Mouse (Mus musculus): ENCODE results near the gene Zfp169. TPM values are rescaled to one million over a fixed set of nuclear protein-coding genes. Genes with fewer than 3 reads are reported as not detected.
A peak's percentile ranks its signal among the peaks of the same experiment; 100 is the strongest.

Gene Zfp169
- total and polyA plus RNA-seq, 2 experiments from 2014 or later, result 2.2 to 46.7 TPM

GRCm38 (mm10) chr13:48468656-48469180, 44.5 kb downstream of the Zfp169 start:
- WGBS, result 71% methylated on average over 15 of the region's 15 CpGs
- ATAC-seq (ENCODE audit: low FRiP score), result no peak
- H3K9ac ChIP-seq (replicated peaks; ENCODE audit: low read length, poor library complexity, severe bottlenecking), result no peak overlapping the region
- H3K4me1 ChIP-seq (ENCODE audit: insufficient read depth, low read length), result no peaks in the 10 kb centered on the region
- no peak overlapping the region for H3K27ac ChIP-seq (ENCODE audit: low read depth, low read length)
- no peak for TF ChIP-seq CTCF (IDR thresholded peaks at IDR 0.05)
- H3K4me2 ChIP-seq (ENCODE audit: low read depth, low read length, poor library complexity, severe bottlenecking), result no peak overlapping the region
- no peaks in the 10 kb centered on the region for H3K27me3 ChIP-seq (ENCODE audit: insufficient read depth, low read length)
- no peaks in the 10 kb centered on the region for H3K36me3 ChIP-seq (ENCODE audit: insufficient read depth, low read length)
- no peaks in the 10 kb centered on the region for H3K9me3 ChIP-seq (ENCODE audit: low read length)
- DNase-seq (ENCODE audit: low spot score), result no peak
- no peak overlapping the region for H3K4me3 ChIP-seq (ENCODE audit: low read depth, low read length)

- Histone ChIP-seq H3K9ac (replicated peaks; ENCODE audit: low read length, poor library complexity, severe bottlenecking) (no peak overlapping the region), H3K27ac (ENCODE audit: low read depth, low read length) (no peak overlapping the region), H3K4me2 (ENCODE audit: low read depth, low read length, poor library complexity, severe bottlenecking) (no peak overlapping the region), H3K4me3 (ENCODE audit: low read depth, low read length) (no peak overlapping the region), H3K4me1 (ENCODE audit: insufficient read depth, low read length) (no peaks in the 10 kb centered on the region), H3K9me3 (ENCODE audit: low read length) (no peaks in the 10 kb centered on the region), H3K36me3 (ENCODE audit: insufficient read depth, low read length) (no peaks in the 10 kb centered on the region), H3K27me3 (ENCODE audit: insufficient read depth, low read length) (no peaks in the 10 kb centered on the region)
- no peak for TF ChIP-seq CTCF (IDR thresholded peaks at IDR 0.05)
- 24% methylated on average over 10 of the region's 10 CpGs for WGBS
- DNase-seq (ENCODE audit: low spot score) (peak; percentile 13), ATAC-seq (ENCODE audit: low FRiP score) (no peak)
Observed at GRCm38 (mm10) chr13:48466186-48466585, 47.1 kb downstream of the Zfp169 start.

- no peaks in the 10 kb centered on the region for H3K4me1 ChIP-seq (ENCODE audit: insufficient read depth, low read length)
- H3K27me3 ChIP-seq (ENCODE audit: insufficient read depth, low read length), result no peaks in the 10 kb centered on the region
- H3K36me3 ChIP-seq (ENCODE audit: insufficient read depth, low read length), result no peaks in the 10 kb centered on the region
- H3K27ac ChIP-seq (ENCODE audit: low read depth, low read length), result no peak overlapping the region
- ATAC-seq (ENCODE audit: low FRiP score) (no peak), DNase-seq (ENCODE audit: low spot score) (peak; percentile 89)
- 8% methylated on average over 4 of the region's 4 CpGs for WGBS
- no peaks in the 10 kb centered on the region for H3K9me3 ChIP-seq (ENCODE audit: low read length)
- no peak overlapping the region for H3K4me2 ChIP-seq (ENCODE audit: low read depth, low read length, poor library complexity, severe bottlenecking)
- H3K4me3 ChIP-seq (ENCODE audit: low read depth, low read length), result no peak overlapping the region
- no peak overlapping the region for H3K9ac ChIP-seq (replicated peaks; ENCODE audit: low read length, poor library complexity, severe bottlenecking)
- peak; percentile 93 for TF ChIP-seq CTCF (IDR thresholded peaks at IDR 0.05)
Observed at GRCm38 (mm10) chr13:48464170-48464569, 49.1 kb downstream of the Zfp169 start.

- Histone ChIP-seq H3K36me3 (ENCODE audit: insufficient read depth, low read length) (no peaks in the 10 kb centered on the region), H3K4me1 (ENCODE audit: insufficient read depth, low read length) (no peaks in the 10 kb centered on the region), H3K9ac (replicated peaks; ENCODE audit: low read length, poor library complexity, severe bottlenecking) (no peak overlapping the region), H3K9me3 (ENCODE audit: low read length) (no peaks in the 10 kb centered on the region), H3K27me3 (ENCODE audit: insufficient read depth, low read length) (no peaks in the 10 kb centered on the region), H3K27ac (ENCODE audit: low read depth, low read length) (no peak overlapping the region), H3K4me2 (ENCODE audit: low read depth, low read length, poor library complexity, severe bottlenecking) (no peak overlapping the region), H3K4me3 (ENCODE audit: low read depth, low read length) (no peak overlapping the region)
- TF ChIP-seq CTCF (IDR thresholded peaks at IDR 0.05), result no peak
- 83% methylated on average over 5 of the region's 5 CpGs for WGBS
- DNase-seq (ENCODE audit: low spot score) (no peak), ATAC-seq (ENCODE audit: low FRiP score) (no peak)
Observed at GRCm38 (mm10) chr13:48459280-48459679, 54.0 kb downstream of the Zfp169 start.

- WGBS, result 42% methylated on average over 4 of the region's 4 CpGs
- Histone ChIP-seq H3K4me2 (ENCODE audit: low read depth, low read length, poor library complexity, severe bottlenecking) (no peak overlapping the region), H3K27me3 (ENCODE audit: insufficient read depth, low read length) (no peaks in the 10 kb centered on the region), H3K9me3 (ENCODE audit: low read length) (no peaks in the 10 kb centered on the region), H3K4me1 (ENCODE audit: insufficient read depth, low read length) (no peaks in the 10 kb centered on the region), H3K9ac (replicated peaks; ENCODE audit: low read length, poor library complexity, severe bottlenecking) (no peak overlapping the region), H3K4me3 (ENCODE audit: low read depth, low read length) (no peak overlapping the region), H3K36me3 (ENCODE audit: insufficient read depth, low read length) (no peaks in the 10 kb centered on the region), H3K27ac (ENCODE audit: low read depth, low read length) (no peak overlapping the region)
- DNase-seq (ENCODE audit: low spot score) (no peak), ATAC-seq (ENCODE audit: low FRiP score) (no peak)
- TF ChIP-seq CTCF (IDR thresholded peaks at IDR 0.05), result no peak
Observed at GRCm38 (mm10) chr13:48448119-48448518, 65.1 kb downstream of the Zfp169 start.

- Histone ChIP-seq H3K27ac (ENCODE audit: low read depth, low read length) (0 out of 2 replicates have a peak overlapping the region, but pooled peaks have one; percentile 18), H3K4me3 (ENCODE audit: low read depth, low read length) (no peak overlapping the region), H3K9ac (replicated peaks; ENCODE audit: low read length, poor library complexity, severe bottlenecking) (no peak overlapping the region), H3K4me2 (ENCODE audit: low read depth, low read length, poor library complexity, severe bottlenecking) (no peak overlapping the region), H3K9me3 (ENCODE audit: low read length) (no peaks in the 10 kb centered on the region), H3K36me3 (ENCODE audit: insufficient read depth, low read length) (no peaks in the 10 kb centered on the region), H3K27me3 (ENCODE audit: insufficient read depth, low read length) (no peaks in the 10 kb centered on the region), H3K4me1 (ENCODE audit: insufficient read depth, low read length) (no peaks in the 10 kb centered on the region)
- no peak for ATAC-seq (ENCODE audit: low FRiP score)
- no peak for DNase-seq (ENCODE audit: low spot score)
- 28% methylated on average over 8 of the region's 8 CpGs for WGBS
- TF ChIP-seq CTCF (IDR thresholded peaks at IDR 0.05), result no peak
Observed at GRCm38 (mm10) chr13:48443996-48444395, 69.3 kb downstream of the Zfp169 start.

All from midbrain, postnatal 0 days (tissue).